Mouse (Mus musculus) testis, adult 2 months (tissue): ENCODE measurements around the gene Pla2g10.

Experiments
- CTCF ChIP-seq: fragments of 200-500 bp; IDR thresholded peaks from 2 replicates; pipeline ENCODE4 v1.5.1; 2012; ENCODE audit warnings: low read depth, mild to moderate bottlenecking, inconsistent platforms, low read length, moderate library complexity; ENCODE audit not compliant: control insufficient read depth, insufficient read depth, insufficient replicate concordance
- POLR2A ChIP-seq: fragments of 200-500 bp; IDR thresholded peaks from 2 replicates; pipeline ENCODE4 v1.6.1; 2012; ENCODE audit warnings: low read depth, mild to moderate bottlenecking, inconsistent platforms, low read length, moderate library complexity; ENCODE audit not compliant: control insufficient read depth

DNA sequence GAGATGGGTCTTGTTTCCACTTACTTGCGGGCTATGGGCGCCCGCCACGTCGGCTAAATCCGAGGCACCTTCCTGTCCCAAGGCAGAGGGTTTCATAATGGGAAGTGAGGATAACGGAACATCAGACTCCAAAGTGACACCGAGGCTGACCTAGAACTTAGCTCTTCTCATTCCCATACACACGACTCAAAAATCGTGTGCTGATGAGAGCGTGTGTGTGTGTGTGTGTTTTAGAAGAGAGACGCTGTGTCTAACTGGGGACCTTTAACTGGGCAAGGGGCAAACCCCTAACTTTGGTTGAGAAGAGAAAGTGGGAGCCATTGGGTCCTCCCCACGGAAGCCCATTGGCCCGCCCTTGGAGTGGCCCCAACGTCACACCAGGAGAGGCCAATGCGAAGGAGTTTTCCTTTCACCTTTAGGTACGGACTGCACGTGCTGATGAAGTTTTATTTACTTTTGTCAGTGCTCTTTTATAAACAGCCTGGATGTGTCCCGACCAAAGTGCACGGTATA is 58.3 kb downstream of the Pla2g10 start:
- TF ChIP-seq CTCF (no peak), POLR2A (0 out of 2 replicates have a peak, but pooled peaks have one; percentile 24)
